Mouse (Mus musculus): Measurements from ENCODE around the gene Arhgap20. TPM values are rescaled to one million over a fixed set of nuclear protein-coding genes. Genes with fewer than 3 reads are reported as not detected.

Arhgap20 gene
- polyA plus RNA-seq, 1 experiment from 2014 or later, result 2.2 TPM

- Histone ChIP-seq H3K4me2 (replicated peaks; ENCODE audit: low read depth) (no peak overlapping the region), H3K9me3 (ENCODE audit: control insufficient read depth) (no peaks in the 10 kb centered on the region), H3K27ac (ENCODE audit: low read depth, low read length) (no peak overlapping the region), H3K4me1 (replicated peaks; ENCODE audit: control insufficient read depth, insufficient read depth, low read length) (no peaks in the 10 kb centered on the region), H3K4me3 (ENCODE audit: low read depth, low read length) (no peak overlapping the region), H3K27me3 (replicated peaks; ENCODE audit: control insufficient read depth, insufficient read depth, low read length) (no peaks in the 10 kb centered on the region), H3K9ac (ENCODE audit: low read depth, low read length) (no peak overlapping the region), H3K36me3 (ENCODE audit: control insufficient read depth, insufficient read depth) (no peaks in the 10 kb centered on the region)
- WGBS, result 78% methylated on average over 4 of the region's 4 CpGs
- no peak for ATAC-seq
- no peak for TF ChIP-seq CTCF (IDR thresholded peaks at IDR 0.05; ENCODE audit: low read depth)
Measured at GRCm38 (mm10) chr9:51739826-51740225, 25.3 kb upstream of the Arhgap20 start.

DNA sequence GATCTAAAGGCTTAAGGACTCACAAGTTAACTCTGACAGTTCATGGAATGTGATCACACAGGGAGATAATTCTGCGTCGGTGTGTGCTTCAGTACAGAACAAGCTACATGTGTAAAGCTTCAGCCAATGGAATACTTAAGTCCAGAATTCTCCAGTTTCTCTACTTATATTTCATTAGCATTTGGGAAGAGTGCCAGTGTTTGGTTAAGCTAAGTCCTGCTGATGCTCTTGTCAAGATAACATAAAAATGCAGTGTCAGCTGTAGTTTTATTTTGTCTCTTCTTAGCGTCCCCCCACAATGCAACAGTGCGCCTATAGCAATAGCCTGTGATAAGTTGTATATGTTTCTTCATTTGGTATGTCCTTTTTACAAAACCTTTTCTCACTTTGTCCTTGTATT, 15.0 kb upstream of the Arhgap20 start:
- no peak overlapping the region for H3K9ac ChIP-seq (ENCODE audit: low read depth, low read length)
- H3K27me3 ChIP-seq (replicated peaks; ENCODE audit: control insufficient read depth, insufficient read depth, low read length), result no peaks in the 10 kb centered on the region
- no peak overlapping the region for H3K4me2 ChIP-seq (replicated peaks; ENCODE audit: low read depth)
- no peaks in the 10 kb centered on the region for H3K4me1 ChIP-seq (replicated peaks; ENCODE audit: control insufficient read depth, insufficient read depth, low read length)
- H3K27ac ChIP-seq (ENCODE audit: low read depth, low read length), result no peak overlapping the region
- WGBS, result 45% methylated on average over 4 of the region's 4 CpGs
- ATAC-seq, result no peak
- H3K9me3 ChIP-seq (ENCODE audit: control insufficient read depth), result no peaks in the 10 kb centered on the region
- H3K36me3 ChIP-seq (ENCODE audit: control insufficient read depth, insufficient read depth), result no peaks in the 10 kb centered on the region
- TF ChIP-seq CTCF (IDR thresholded peaks at IDR 0.05; ENCODE audit: low read depth), result no peak
- H3K4me3 ChIP-seq (ENCODE audit: low read depth, low read length), result no peak overlapping the region

- no peak for TF ChIP-seq CTCF (IDR thresholded peaks at IDR 0.05; ENCODE audit: low read depth)
Measured at GRCm38 (mm10) chr9:51761003-51761402, 4.1 kb upstream of the Arhgap20 start.

GRCm38 (mm10) chr9:51764041-51764875, 879 bp upstream of the Arhgap20 start:
- H3K4me1 ChIP-seq (replicated peaks; ENCODE audit: control insufficient read depth, insufficient read depth, low read length), result no peaks in the 10 kb centered on the region
- H3K9ac ChIP-seq (ENCODE audit: low read depth, low read length), result 0 out of 2 replicates have a peak overlapping the region, but pooled peaks have one; percentile 22
- peaks cover 47% of the 10 kb centered on the region for H3K27me3 ChIP-seq (replicated peaks; ENCODE audit: control insufficient read depth, insufficient read depth, low read length)
- ATAC-seq, result no peak
- peak; percentile 48 for TF ChIP-seq CTCF (IDR thresholded peaks at IDR 0.05; ENCODE audit: low read depth)
- no peaks in the 10 kb centered on the region for H3K36me3 ChIP-seq (ENCODE audit: control insufficient read depth, insufficient read depth)
- no peaks in the 10 kb centered on the region for H3K9me3 ChIP-seq (ENCODE audit: control insufficient read depth)
- H3K4me2 ChIP-seq (replicated peaks; ENCODE audit: low read depth), result peak overlapping the region; percentile 98
- H3K27ac ChIP-seq (ENCODE audit: low read depth, low read length), result no peak overlapping the region
- 6% methylated on average over 12 of the region's 12 CpGs for WGBS
- peak overlapping the region; percentile 61 for H3K4me3 ChIP-seq (ENCODE audit: low read depth, low read length)

More at GRCm38 (mm10) chr9:51761003-51761402, 4.1 kb upstream of the Arhgap20 start:
- WGBS, result 73% methylated on average over 2 of the region's 2 CpGs
- Histone ChIP-seq H3K27me3 (replicated peaks; ENCODE audit: control insufficient read depth, insufficient read depth, low read length) (peaks cover 26% of the 10 kb centered on the region), H3K4me2 (replicated peaks; ENCODE audit: low read depth) (no peak overlapping the region), H3K27ac (ENCODE audit: low read depth, low read length) (no peak overlapping the region), H3K9me3 (ENCODE audit: control insufficient read depth) (no peaks in the 10 kb centered on the region), H3K4me1 (replicated peaks; ENCODE audit: control insufficient read depth, insufficient read depth, low read length) (no peaks in the 10 kb centered on the region), H3K9ac (ENCODE audit: low read depth, low read length) (no peak overlapping the region), H3K4me3 (ENCODE audit: low read depth, low read length) (no peak overlapping the region), H3K36me3 (ENCODE audit: control insufficient read depth, insufficient read depth) (no peaks in the 10 kb centered on the region)
- no peak for ATAC-seq

- Histone ChIP-seq H3K4me1 (replicated peaks; ENCODE audit: control insufficient read depth, insufficient read depth, low read length) (no peaks in the 10 kb centered on the region), H3K36me3 (ENCODE audit: control insufficient read depth, insufficient read depth) (no peaks in the 10 kb centered on the region), H3K9me3 (ENCODE audit: control insufficient read depth) (no peaks in the 10 kb centered on the region), H3K27me3 (replicated peaks; ENCODE audit: control insufficient read depth, insufficient read depth, low read length) (peaks cover 47% of the 10 kb centered on the region), H3K27ac (ENCODE audit: low read depth, low read length) (no peak overlapping the region), H3K4me3 (ENCODE audit: low read depth, low read length) (peak overlapping the region; percentile 61), H3K9ac (ENCODE audit: low read depth, low read length) (peak overlapping the region; percentile 22; the same call in 1 of the 2 replicates), H3K4me2 (replicated peaks; ENCODE audit: low read depth) (peak overlapping the region; percentile 98)
- WGBS, result under 1% methylated on average over 55 of the region's 58 CpGs
- no peak for TF ChIP-seq CTCF (IDR thresholded peaks at IDR 0.05; ENCODE audit: low read depth)
- peak; percentile 43; the same call in 1 of the 2 replicates for ATAC-seq
Measured at GRCm38 (mm10) chr9:51765417-51766174, 459 bp downstream of the Arhgap20 start.
